Mouse (Mus musculus) liver, adult 2 months (tissue): Measurements from ENCODE around the gene Rnf157. TPM values are rescaled to one million over a fixed set of nuclear protein-coding genes. Genes with fewer than 3 reads are reported as not detected.
"Not testable (repeated sequence)": the region's sequence is repeated elsewhere in the genome, so short reads cannot be mapped to it uniquely, and the experiment has no call there.

Experiments used
- DNase-seq: peaks from one replicate; pipeline ENCODE4 v3.0.0-alpha.2; 2011; ENCODE audit warnings: low read depth, low spot score; ENCODE audit errors: extremely low read depth
- H3K27ac ChIP-seq: fragments of 200-500 bp; replicated peaks from 2 replicates; pipeline ENCODE4 v1.5.1; 2012; ENCODE audit warnings: low read depth, mild to moderate bottlenecking, control low read depth, inconsistent platforms, low read length; ENCODE audit not compliant: insufficient read depth
- H3K27me3 ChIP-seq: fragments of 200-500 bp; 2 replicates; pipeline ENCODE4 v1.6.1; 2012; ENCODE audit warnings: mild to moderate bottlenecking, moderate library complexity, low read length, inconsistent platforms; ENCODE audit not compliant: control insufficient read depth, insufficient read depth
- H3K36me3 ChIP-seq: fragments of 200-500 bp; 2 replicates; pipeline ENCODE4 v1.6.1; 2012; ENCODE audit warnings: low read length, inconsistent platforms; ENCODE audit not compliant: control insufficient read depth, insufficient read depth
- H3K4me1 ChIP-seq: fragments of 200-500 bp; 2 replicates; pipeline ENCODE4 v1.6.1; 2011; ENCODE audit warnings: low read length; ENCODE audit not compliant: control insufficient read depth, insufficient read depth
- H3K4me3 ChIP-seq: fragments of 200-500 bp; 2 replicates; pipeline ENCODE4 v1.5.1; 2011; ENCODE audit warnings: low read depth, mild to moderate bottlenecking, control low read depth, low read length, moderate library complexity; ENCODE audit not compliant: insufficient read depth
- H3K79me2 ChIP-seq: fragments of 200-500 bp; 2 replicates; pipeline ENCODE4 v1.6.1; 2012; ENCODE audit warnings: inconsistent platforms, mild to moderate bottlenecking, low read length, moderate library complexity; ENCODE audit not compliant: control insufficient read depth, insufficient read depth
- H3K9ac ChIP-seq: fragments of 200-500 bp; 2 replicates; pipeline ENCODE4 v1.6.1; 2012; ENCODE audit warnings: low read depth, mild to moderate bottlenecking, control low read depth, inconsistent platforms, low read length
- CTCF ChIP-seq: fragments of 200-500 bp; IDR thresholded peaks from 2 replicates; pipeline ENCODE4 v1.5.1; 2011; ENCODE audit warnings: low read depth, low read length, control low read depth
- POLR2A ChIP-seq: fragments of 200-500 bp; IDR thresholded peaks from 2 replicates; pipeline ENCODE4 v1.6.1; 2011; ENCODE audit warnings: low read length, control low read depth; ENCODE audit not compliant: insufficient read depth; ENCODE audit errors: extremely low read depth
- WGBS: fragments of 180-500 bp; shearing (Covaris S2); methylation state at CpG from one replicate; pipeline ENCODE4 v1.1.7; 2018; 5-methylcytosine and 5-hydroxymethylcytosine counted together
- polyA plus RNA-seq: library from polyadenylated mRNA; depleted of rRNA; stranded (reverse); fragments of >200 nt; gene quantifications from 2 replicates; pipeline ENCODE4 v1.2.3, GENCODE M21; 2012
- total RNA-seq: library from RNA; depleted of rRNA; stranded (reverse); fragments of >200 nt; gene quantifications from 2 replicates; pipeline ENCODE4 v1.2.3, GENCODE M21; 2014

Rnf157 gene
- total and polyA plus RNA-seq, 2 experiments: 0.87 to 1.0 TPM

DNA sequence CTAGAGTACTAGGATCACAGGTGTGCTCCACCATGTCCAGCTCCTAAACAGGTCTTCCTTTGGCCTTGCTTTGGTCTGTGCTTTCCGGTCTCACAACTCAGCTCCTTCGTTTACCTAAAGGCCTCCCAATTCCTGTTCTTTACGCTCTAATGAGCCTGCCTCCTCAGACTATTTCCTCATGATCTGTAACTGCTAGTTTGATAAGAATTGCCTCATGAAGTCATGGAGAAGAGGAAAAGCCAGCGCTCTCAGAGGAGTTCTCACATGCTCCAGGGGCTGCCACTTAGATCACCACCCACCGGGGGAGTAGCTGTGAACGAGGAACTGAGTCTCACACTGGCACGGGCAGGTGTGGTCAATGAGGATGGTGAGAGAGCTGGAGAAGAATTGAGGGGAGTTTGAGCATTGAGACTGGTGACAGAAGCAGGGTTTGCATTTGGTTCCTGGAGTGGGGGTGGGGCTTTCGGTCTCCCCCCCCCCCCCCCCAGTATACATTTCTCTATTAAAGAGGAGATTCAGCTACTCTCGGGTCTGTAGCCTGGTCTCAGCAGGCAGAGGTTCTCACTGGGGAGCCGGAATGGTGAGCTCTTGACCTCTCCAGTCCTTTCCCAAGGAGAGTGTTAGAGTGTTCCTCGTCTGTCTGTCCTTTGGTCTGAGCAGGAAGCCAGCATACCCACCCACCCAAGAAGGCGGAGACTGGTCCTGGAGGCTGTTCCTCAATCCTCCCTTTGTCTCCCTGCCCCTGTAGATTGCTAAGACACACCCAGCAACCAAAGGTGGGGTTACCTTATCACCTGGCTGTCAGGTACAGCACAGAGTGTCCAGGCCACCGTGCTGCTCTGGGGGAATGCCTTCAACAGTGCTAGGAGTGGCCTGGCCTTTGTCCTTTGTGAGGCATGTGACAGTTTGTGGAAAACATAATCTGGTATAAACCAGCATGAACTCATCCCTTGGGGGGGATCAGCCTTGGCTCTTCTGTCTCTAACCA lies 16.3 kb upstream of the Rnf157 start:
- peaks cover 2% of the 10 kb centered on the region; the same call in 1 of the 2 replicates for H3K4me1 ChIP-seq
- 76% methylated on average over 13 of the region's 13 CpGs for WGBS
- H3K27me3 ChIP-seq: no peaks in the 10 kb centered on the region
- no peak overlapping the region for H3K27ac ChIP-seq
- no peaks in the 10 kb centered on the region for H3K36me3 ChIP-seq
- TF ChIP-seq POLR2A: no peak
- no peak for TF ChIP-seq CTCF
- DNase-seq: no peak
- no peak overlapping the region for H3K4me3 ChIP-seq
- H3K79me2 ChIP-seq: no peaks in the 10 kb centered on the region
- no peak overlapping the region for H3K9ac ChIP-seq

DNA sequence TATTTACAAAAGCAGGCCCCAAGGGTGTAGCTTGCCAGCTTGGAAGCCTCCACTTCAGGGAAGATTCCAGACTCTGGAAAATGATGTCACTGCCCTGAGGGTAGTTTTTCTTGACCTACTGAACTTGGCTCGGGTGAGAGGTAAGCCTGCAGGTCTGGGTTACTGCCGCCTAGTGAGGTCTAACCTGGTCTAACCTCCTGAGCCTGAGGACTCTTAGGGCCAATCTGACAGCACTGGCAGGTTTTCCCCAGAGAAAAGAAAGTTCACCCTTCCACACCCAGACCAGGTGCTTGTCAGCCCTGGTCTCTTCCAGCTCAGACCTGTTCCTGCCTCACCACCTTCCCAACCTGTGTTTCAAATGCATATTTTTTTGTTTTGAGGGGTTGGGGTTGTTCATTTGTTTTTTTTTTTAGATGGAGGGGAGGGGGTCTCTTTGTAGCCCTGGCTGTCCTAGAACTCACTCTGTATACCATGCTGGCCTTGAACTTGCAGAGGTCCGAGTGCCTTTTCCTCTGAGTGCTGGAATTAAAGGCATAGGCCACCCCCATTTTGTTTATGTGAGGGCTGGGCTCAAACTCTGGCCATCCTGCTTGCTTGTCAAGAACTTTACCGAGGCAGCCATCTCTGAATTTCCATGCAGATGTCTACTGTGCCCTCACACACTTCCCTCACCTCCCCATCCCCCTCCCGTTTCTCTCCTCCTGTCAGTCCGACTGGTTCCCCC lies 14.2 kb upstream of the Rnf157 start:
- DNase-seq: no peak
- Histone ChIP-seq H3K79me2 (no peaks in the 10 kb centered on the region), H3K36me3 (no peaks in the 10 kb centered on the region), H3K4me3 (no peak overlapping the region), H3K27ac (no peak overlapping the region), H3K27me3 (no peaks in the 10 kb centered on the region), H3K4me1 (peaks cover 2% of the 10 kb centered on the region; the same call in 1 of the 2 replicates), H3K9ac (no peak overlapping the region)
- TF ChIP-seq POLR2A: no peak
- TF ChIP-seq CTCF: no peak
- WGBS: 83% methylated on average over 6 of the region's 6 CpGs

GRCm38 (mm10) chr11:116426328-116426727 lies 13.5 kb upstream of the Rnf157 start:
- not testable (repeated sequence) for H3K4me3 ChIP-seq, H3K9ac ChIP-seq, H3K27ac ChIP-seq, H3K4me1 ChIP-seq, DNase-seq, H3K79me2 ChIP-seq, H3K36me3 ChIP-seq, H3K27me3 ChIP-seq
- 79% methylated on average over 11 of the region's 11 CpGs for WGBS

DNA sequence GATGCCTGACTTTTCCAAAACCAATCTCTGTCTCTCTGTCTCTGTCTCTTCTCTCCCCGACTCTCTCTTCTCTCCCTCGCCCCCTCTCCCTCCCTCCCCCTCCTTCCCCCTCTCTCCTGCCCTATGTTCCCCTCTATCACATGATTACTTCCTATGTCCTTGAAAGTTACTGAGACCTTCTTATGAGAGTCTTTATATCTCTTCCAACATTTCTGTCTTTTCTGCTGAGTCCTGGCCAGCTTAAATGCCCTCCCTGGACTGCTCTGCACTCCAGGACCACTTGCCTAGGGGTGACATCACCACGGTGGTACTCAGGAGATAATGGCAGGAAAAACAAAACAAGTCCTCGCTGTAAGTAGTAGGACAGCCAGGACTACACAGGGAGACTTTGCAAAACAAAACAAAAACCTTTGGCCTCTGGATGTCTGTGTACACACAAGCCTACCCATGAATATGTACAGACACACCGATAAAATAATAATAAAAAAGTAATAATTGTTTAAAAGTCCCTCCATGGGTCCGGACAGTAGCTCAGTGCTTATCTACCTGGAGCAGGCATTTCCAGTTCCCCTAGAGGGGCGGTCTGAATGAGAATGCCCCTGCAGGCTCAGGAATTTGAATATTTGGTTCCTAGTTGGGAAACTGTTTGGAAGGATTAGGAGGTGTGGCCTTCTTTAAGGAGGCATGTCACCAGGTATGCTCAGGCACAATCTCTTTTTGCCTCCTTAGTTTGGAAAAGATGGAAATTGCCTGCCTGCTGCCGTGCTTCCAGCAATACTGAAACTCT lies 12.0 kb upstream of the Rnf157 start:
- H3K27me3 ChIP-seq: no peaks in the 10 kb centered on the region
- WGBS: 55% methylated on average over 8 of the region's 8 CpGs
- H3K27ac ChIP-seq: peak overlapping the region; percentile 44
- H3K4me3 ChIP-seq: no peak overlapping the region
- no peak for DNase-seq
- no peaks in the 10 kb centered on the region for H3K4me1 ChIP-seq
- no peaks in the 10 kb centered on the region for H3K79me2 ChIP-seq
- H3K9ac ChIP-seq: no peak overlapping the region
- TF ChIP-seq POLR2A (no peak), CTCF (no peak)
- H3K36me3 ChIP-seq: no peaks in the 10 kb centered on the region

DNA sequence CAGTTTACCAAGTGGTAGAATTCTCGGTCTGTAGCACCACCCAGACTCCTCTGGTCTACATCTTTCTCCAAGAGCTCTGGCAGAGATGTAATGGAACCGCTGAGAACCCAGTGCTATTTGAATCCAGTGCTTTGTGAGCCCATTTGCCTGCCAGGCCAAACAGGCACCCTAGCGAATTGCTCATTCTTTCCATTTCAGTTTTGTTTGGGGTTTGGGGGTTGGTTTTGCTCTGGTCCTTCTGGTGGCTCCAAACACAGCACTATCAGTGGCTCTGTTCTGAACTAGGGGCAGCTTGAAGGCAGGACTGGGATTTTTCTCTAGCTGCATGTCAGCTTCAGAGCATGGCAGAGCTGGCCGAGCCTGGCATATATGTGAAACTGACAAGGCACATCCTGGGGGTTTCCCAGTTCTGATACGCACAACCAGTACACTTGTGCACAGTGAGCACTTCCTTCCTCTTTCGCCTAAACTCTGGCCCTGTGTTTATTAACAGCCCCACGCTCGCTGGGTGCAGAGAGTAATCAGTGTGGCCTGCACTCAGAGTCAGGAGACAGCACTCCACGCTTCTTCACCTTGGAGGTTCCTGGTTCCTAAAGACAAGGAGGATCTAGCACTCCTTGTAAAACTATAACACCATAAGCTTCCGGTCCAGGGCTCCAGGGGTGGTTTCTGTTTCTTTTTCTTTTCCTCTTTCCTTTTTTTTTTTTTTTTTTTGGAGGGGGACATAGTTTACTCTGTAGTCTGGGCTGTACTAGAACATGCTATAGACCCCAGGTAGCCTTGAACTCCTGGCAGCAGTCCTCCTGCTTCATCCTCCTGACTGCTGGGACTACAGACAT lies 11.2 kb upstream of the Rnf157 start:
- peak; percentile 35 for DNase-seq
- TF ChIP-seq POLR2A (no peak), CTCF (no peak)
- WGBS: 71% methylated on average over 10 of the region's 10 CpGs

More for the DNA sequence above, 11.2 kb upstream of the Rnf157 start:
- H3K36me3 ChIP-seq: no peaks in the 10 kb centered on the region
- no peaks in the 10 kb centered on the region for H3K27me3 ChIP-seq
- H3K27ac ChIP-seq: peak overlapping the region; percentile 44
- H3K79me2 ChIP-seq: no peaks in the 10 kb centered on the region
- H3K4me3 ChIP-seq: no peak overlapping the region
- H3K4me1 ChIP-seq: no peaks in the 10 kb centered on the region
- no peak overlapping the region for H3K9ac ChIP-seq
